Mouse (Mus musculus): ENCODE results near the gene Tdrd7.

Gene Tdrd7

DNA sequence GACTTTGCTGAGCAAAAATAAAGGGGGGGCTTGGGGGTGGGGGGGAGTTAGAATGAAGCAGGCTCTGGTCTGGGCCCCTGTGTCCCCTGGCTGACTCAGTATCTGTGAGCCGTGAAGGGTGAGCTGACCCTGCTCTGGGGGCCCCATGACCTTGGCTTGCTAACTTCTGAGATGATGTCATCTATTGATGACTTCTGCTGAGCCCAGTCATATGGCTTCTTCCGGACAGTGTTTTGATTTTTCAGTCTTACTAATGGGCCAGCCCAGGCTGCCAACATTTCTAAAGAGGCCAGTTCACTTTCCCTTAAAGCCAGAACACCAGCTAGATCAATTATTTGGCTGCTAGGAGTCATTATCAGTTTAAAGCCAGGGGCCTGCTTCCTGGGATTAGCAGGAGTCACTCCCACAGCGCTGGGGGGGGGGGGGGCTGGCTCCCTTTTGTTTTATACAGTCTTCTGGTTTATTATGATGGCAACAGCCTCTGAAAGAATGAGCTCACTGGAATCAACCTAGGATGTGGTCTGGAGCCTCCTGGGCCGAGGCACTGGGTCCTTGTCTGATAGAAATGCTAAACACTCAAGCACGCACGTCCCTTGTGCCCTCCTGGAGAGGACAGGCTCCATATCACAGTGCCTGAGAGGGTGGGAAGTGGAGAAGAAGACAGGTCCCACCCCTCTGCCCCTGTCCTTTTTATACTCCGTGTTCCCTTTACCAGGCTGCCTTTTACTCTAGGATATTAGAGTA is 76.8 kb downstream of the Tdrd7 start:
- no peak for DNase-seq (ENCODE audit: low spot score in 2 of 2)

DNA sequence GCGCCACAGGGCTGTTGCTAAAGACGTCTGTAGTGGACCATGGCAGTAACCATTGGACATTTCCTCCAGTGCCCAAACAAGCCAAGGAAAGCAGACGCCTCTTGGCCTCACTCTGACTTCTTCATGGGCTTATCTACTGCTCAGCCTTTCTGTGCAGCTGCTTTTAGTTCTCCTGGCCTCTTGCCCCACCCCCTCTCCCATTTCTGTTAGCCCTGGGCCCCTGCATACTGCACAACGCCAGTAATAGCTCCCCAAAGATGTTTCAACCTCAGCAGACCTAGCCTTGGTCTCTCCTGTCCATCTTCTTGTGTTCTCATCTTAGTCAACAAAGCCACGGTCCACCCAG is 77.3 kb downstream of the Tdrd7 start:
- no peak for DNase-seq (ENCODE audit: low spot score in 2 of 2)

DNA sequence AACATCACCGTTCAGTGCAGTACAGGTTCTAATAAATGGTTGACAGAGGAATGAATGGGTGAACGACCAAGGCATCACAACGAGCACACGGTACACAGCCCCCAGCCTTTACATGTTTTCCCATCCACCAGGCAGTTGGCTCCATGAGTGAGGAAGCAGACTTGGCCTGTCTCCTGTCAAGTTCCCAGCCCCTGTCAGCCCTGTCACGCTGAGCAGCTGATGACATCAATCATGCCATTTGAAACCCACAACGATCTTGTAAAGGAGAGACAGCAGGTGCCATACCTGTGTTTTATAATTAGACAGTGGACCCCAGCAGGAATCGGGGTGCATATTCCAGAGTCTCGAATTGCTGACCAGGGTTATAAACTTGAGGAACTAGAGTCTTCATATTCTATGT is 78.2 kb downstream of the Tdrd7 start:
- no peak for DNase-seq (ENCODE audit: low spot score in 2 of 2)

DNA sequence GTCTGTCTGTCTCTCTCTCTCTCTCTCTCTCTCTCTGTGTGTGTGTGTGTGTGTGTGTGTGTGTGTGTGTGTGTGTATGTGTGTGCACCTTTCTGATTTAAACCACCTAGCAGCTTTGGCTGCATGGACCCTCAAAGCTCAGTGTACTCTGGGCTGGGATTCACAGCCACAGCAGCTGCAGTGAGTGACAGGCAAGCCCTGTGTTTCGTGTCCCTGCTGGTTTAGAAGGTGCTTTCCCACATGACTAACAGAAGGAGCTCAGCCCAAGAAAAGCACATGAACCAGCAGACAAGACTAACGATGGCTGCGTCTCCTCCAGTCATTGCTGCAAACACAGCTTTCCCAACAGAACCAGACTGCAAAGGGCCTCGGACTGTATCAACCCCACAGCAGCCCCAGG is 82.8 kb downstream of the Tdrd7 start:
- DNase-seq (ENCODE audit: low spot score in 2 of 2) = no peak

DNA sequence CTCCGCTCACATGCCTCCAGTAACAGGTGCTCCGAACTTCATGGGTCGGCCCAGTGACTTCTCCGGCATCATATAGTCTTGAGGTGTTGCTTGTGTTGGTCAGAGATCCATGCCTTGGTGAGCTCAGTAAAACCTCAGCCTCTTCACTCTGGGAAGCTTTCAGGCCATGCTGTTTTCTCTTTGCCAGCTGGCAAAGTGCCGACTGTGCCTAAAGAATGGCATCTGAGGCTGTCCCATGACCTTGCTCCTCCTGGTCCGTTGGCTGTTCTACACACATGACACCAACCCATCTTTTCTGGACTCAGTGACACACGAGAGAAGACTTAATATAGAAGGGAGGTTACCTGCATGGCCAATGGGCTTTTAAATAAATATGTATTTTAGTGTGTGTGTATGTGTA is 83.3 kb downstream of the Tdrd7 start:
- DNase-seq (ENCODE audit: low spot score in 2 of 2) = no peak

DNA sequence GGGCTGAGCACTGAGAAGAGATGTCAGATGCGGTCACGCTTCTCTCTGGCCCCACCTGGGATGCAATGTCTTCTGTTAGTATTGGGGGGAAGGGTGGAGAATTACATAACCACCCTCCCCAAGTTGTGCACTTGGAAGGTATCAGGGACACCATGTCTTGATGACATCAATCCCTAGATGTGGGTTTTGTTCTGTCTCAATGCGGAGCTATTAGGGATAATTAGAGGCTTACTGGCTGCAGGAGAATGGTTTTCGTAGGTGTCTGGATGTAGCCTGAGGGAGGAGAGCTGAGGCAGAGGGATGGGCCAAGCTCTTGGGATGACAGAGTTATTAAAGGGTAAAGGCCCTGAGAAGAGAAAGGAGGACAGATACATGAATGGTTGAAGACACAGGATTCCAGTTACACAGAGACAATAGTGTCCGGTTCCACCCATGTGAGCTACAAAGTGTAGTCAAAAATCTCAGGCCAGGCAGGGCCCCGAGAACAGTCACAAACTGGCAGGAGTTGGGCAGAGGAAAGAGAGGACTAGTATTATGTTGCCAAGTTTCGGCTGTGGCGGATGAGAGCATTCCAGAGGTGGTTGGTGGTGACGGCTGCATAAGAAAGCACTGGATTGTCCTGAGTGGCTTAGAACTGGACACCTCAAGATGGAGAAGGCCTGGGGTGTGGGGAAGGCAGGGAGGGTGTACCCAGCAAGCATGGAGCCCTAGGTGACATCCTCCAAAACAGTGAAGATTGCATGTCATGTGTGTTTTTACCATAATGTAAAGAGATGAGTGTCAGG is 88.4 kb downstream of the Tdrd7 start:
- no peak for DNase-seq (ENCODE audit: low spot score in 2 of 2)

DNA sequence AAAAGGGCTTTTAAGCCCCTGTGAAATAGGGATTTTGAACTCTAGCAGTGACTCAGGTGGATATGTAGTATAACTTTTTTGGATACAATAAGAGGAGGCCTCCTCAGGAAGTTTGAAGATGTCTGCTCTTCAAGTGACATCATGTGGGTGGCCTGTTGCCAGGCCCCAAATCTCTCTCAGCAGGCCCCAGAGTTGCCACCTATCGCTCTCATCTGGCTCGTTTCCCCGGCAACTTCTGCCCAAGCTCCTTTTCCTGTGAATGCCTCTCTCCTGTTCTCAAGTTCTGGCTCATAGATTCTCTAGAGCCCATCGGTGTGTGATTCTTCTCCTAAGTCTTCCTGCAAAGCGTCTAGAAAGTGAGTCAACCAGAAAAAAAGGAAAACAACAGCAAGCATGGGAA is 91.0 kb downstream of the Tdrd7 start:
- peak in 1 of 2 experiments; percentile 49 for DNase-seq (ENCODE audit: low spot score in 2 of 2)

DNA sequence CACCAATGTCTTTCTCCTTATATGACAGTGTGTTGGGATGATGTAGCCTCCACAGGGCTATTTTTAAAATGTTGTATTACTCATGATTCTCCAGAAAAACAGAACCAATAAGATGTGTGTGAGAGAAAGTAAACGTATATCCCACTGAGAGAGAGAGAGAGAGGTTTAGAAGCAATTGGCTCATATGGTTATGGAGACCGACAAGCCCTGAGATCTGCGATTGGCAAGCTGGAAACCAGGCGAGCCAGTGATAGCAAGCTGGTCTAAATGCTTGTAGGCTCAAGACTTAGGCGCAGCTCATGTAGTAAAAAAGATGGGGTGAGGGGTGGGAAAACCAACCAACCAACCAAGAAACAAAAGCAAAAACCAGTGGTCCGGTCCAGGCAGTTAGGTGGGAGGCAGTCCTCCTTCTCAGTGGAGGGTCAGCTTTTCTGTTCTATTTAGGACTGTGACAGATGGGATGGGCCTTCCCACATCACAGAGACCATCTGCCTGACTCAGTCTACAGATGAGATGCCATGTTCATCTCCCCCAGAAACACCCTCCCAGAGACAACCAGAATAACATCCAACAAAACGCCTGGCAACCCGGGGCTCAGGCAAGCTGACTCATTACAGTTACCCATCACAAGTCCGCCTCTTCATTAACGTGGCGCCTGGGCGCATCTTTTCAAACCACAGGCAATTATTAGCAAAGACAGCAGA is 96.3 kb downstream of the Tdrd7 start:
- DNase-seq (ENCODE audit: low spot score in 2 of 2) = peak; percentile 86 to 93

DNA sequence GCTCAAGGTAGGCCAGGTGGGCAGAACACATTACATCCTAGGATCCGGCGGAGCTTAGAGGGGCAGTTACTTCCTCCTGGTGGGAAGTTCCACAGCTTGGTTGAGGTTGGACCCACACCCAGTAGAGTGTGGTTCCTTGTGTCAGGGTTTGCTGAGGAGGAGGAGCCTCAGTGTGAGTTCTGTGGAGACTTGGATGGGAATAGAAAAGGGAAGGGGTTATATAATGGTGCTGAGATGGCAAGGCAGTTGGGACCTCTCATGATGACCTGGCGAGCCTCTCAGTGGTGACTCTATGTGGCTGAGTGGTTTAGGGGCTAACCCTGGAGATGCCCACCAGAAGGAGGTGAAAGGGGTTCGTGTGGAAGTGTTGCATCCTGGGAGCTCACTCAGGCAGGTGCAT is 98.7 kb downstream of the Tdrd7 start:
- no peak for DNase-seq (ENCODE audit: low spot score in 2 of 2)

DNA sequence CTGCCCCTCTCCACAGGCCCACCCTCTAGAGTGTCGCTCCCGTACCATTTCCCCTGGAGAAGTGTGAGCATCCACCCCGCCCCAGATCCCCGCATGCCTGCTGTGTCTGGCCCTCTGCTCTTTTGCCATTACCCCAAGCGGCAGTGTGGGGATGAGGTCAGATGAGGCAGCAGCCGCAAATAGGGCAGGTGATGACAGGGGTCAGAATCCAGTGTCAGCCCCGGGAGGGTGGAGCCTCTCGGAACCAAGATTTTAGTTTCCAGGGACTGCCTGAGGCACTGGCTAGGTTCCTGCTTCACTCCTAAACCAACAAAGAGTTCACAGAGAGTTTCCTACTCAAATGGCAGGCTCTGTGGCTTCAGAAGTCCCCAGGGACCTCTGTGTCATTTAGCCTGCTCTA is 99.1 kb downstream of the Tdrd7 start:
- DNase-seq (ENCODE audit: low spot score in 2 of 2) = no peak

DNA sequence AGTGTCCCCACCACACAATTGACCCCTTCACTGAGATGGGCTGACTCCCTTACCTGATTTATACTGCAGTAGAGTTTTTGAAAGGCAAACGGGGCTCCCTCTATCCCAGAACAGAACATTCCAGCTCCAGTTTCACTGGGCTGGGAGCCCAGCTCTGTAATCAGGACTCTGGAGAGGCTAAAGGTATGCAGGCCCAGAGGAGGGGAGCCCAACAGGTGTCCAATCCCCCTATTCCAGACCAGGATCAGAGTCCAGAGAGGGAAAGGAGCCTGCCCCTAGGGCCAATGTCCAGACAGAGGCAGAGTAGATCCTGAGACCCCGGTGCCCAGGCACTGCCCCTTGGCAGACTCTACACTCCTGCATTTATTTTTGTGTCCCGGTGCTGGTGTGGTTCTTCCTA is 99.8 kb downstream of the Tdrd7 start:
- DNase-seq (ENCODE audit: low spot score in 2 of 2) = no peak

DNA sequence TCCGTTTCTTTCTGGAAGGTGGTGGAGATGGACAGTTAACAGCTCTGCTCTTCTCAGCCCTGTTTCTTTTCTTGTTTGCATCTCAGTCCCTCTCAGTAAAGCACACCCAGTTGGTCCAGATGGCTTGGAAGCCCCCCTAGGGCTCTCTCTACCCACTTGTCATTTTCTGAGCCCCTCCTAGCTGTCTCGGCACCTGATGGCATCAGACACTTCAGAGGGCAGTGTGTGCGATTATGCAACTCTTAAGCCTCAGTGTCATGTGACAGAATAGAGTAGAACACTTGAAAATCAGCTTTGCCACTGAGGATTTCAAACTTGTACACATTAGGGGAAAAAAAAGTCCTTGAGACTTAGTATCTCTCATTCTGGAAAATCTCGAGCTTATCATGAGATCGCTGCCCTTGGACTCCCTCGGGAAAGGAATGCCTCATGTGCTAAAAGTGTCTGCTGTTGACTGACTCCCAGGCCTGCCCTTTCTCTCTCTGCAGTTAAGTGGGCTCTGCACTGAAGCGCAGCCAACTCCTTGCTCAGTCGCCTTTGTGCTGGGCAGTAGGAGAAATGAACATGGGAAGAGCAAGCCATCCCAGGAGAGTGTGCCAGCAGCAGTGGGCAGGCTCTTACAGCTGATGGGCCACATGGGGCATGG is 100.7 kb downstream of the Tdrd7 start:
- no peak for DNase-seq (ENCODE audit: low spot score in 2 of 2)

DNA sequence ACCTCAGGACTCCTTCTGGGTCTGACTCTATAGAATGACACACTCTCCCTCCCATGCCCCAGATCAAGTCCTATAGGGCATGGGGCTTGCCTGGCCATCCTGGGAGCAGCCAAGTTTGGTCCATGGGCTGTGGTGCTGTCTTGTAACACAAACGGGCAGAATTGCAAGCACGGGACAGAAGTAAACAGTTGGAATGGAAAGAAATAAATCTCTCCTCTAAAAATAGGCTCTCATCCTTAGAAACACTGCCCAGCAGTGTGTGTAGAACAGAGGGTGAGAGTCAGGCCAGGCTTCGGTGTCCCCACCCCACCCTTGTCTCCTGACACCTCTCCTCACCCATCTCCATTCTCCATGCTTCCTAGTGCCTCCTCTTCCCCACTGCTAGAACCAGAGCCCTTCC is 102.9 kb downstream of the Tdrd7 start:
- DNase-seq (ENCODE audit: low spot score in 2 of 2) = no peak

DNA sequence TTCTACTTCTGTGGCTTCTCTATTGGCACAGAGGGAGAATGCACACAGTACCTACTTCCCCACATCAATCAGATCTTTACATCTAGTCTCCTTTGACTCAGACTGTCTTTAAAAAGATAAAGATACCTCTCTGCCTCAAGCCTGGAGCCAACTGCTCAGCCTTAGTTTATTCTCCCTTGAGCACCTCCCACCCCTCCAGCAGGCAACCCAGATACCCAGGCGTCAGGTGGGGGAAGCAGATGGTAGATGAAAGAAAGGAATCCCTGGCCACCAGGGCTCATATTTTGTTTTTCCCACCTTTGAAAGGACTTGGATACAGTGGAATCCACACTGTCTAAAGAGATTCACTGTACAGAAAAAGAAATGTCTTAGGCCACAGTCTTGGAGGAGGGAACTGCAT is 103.4 kb downstream of the Tdrd7 start:
- DNase-seq (ENCODE audit: low spot score in 2 of 2) = peak in 1 of 2 experiments; percentile 56

DNA sequence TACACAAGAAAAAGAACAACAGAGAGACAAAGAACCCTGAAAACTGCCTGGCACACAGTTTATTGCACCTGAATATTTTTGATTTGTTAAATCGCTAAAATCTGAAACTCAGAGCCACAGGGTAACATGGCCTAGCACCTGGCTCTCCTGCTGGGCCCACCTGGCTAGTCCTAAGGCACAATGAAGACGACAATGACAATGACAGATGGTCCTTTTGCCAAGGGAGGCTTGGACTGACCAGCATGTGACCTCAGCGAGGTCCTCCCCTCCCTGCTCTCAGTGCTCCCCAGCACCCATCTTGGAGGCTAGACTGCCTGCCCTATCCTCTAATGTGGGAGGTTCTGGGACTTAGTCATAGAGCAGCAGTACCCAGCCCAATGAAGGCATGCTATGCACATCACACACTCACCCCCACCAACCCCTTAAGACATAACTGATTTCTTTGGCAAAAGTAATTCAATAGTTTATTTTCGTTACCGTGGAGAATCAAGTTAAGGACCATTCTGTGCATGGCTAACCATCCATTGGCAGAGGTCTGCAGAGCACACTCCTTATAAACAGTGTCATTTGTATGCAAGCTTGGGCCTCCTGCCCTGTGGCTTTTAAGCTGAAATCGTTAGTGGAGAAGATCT is 104.8 kb downstream of the Tdrd7 start:
- DNase-seq (ENCODE audit: low spot score in 2 of 2) = no peak

DNA sequence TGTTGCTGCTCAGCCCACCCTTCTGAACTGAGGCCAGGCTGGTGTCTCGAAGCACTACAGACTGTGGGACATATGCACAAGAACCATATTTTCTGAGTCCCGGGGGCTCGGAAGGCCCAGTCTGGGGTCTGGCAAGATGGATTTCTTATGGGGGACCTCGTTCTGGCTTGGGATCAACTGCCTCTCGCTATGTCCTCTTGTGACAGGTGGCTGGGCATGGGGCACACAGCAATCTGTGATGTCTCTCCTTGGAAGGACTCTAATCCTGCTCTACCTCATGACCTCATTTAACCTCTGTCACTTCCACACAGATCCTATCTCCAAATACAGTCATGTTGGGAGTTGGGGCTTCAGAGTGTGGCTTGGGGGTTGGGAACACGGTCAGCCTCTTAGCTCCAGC is 107.5 kb downstream of the Tdrd7 start:
- DNase-seq (ENCODE audit: low spot score in 2 of 2) = no peak

DNA sequence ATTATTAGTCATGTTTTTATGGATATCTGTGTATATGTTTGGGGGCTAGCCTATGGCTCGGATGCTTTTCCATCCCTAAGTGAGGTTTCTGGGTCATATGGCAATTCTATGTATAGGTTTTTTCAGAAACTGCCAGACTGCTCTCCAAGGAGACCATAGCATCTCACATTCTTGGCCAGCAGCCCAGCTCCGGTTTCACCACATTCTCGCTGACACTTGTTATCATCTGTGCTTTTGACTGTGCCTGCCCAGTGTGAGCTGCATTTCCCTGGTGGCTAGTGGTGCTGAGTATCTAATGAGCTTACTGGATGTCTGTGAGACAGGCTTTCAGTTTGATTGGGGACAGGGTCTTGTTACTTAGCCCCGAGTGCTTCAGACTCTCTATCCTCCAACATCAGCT is 108.6 kb downstream of the Tdrd7 start:
- DNase-seq (ENCODE audit: low spot score in 2 of 2) = peak; percentile 60 to 79

DNA sequence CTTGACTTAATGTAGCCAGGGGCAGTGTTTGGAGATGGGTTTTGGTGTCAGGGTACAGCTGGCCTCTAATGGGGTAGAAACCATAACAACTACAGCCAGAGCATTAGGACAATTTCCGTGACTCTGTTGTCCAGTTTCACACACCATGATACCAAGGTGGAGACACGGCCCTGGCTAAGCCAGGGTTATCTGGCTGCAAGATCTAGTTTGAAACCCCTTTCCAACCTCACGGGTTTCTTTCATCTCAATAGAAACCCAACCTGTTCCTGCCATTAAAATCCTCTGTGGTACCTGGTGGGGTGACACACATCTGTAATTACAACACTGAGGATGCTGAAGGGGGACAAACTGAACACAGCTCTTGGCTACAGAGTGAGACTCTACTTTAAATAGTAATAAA is 110.5 kb downstream of the Tdrd7 start:
- no peak for DNase-seq (ENCODE audit: low spot score in 2 of 2)

DNA sequence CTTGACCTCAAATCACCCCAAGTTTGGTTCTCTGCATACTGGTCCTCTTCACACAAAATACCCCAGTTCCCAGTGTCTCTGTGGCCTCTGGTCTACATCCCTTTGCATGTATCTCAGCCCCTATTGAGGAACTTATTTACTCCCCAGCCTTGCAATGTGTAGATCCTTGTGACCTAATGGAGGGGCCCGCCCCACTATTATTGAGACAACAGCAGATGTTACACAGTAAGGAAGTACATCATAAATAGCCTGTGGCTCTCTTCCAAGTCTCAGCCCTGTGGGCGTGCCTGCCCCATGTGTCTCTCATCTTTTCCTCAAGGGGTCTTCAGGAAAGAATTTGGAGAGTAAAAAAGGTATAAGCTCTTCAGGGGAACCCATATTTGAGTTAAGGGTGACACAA is 111.8 kb downstream of the Tdrd7 start:
- DNase-seq (ENCODE audit: low spot score in 2 of 2) = no peak

DNA sequence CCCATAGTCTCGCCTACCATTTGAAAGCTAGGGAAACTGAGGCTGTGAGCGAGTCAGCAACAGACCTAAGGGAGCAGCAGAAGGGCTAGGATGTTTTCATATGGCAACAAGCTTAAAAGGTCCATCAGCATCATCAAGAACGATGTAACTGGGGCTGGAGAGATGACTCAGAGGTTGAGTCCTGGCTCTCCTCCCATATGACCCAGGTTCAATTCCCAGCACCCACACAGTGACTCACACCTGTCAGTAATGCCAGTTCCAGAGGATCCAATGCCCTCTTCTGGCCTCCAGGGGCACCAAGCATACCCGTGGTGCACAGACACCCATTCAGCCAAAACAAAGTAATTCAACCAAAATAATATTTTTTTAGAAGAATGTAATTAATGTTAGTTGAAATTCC is 115.1 kb downstream of the Tdrd7 start:
- DNase-seq (ENCODE audit: low spot score in 2 of 2) = no peak

DNA sequence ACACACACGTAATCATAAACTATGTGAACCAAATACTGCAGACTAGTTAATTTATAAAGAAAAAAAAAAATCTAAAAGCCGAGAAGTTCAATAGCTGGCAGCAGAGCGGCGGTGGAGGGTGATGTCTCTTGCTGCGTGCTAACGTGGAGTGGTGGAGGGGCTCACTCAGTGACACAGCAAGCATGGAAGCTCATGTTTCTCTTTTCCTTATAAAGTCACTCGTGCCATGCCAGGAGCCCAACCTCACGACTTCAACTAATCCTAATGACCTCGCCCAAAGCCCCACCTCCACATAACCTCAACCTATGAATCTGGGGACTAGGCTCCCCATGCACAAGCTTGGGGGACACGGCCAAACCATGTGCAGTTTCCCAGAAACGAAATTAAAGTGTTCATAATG is 117.4 kb downstream of the Tdrd7 start:
- DNase-seq (ENCODE audit: low spot score in 2 of 2) = no peak

Measured in frontal cortex, postnatal 36 days (tissue).